Mouse (Mus musculus): ENCODE results near the gene Gm10647. TPM values are rescaled to one million over a fixed set of nuclear protein-coding genes. Genes with fewer than 3 reads are reported as not detected.
"Not testable (repeated sequence)": the region's sequence is repeated elsewhere in the genome, so short reads cannot be mapped to it uniquely, and the experiment has no call there.

Gm10647 gene
- polyA plus RNA-seq (2015; fragmentation: Nextera tagmentation; extraction: Ambion mirVana) = 0.44 and 0.92 TPM in 2 replicates

GRCm38 (mm10) chr9:66796739-66797138, at the start of gene Gm10647:
Gm10647 (plus strand) TSS chr9:66797039.
- peak within 1 kb of the TSS; percentile 44; the same call in 1 of the 2 replicates for H3K9ac ChIP-seq

GRCm38 (mm10) chr9:66748390-66748789, 48.4 kb upstream of the Gm10647 start:
- Histone ChIP-seq H3K9ac (no peak overlapping the region), H3K4me2 (no peak overlapping the region)
- WGBS = 87% methylated on average over 15 of the region's 15 CpGs

More at GRCm38 (mm10) chr9:66796739-66797138, at the start of gene Gm10647:
- H3K9me3 ChIP-seq = no peaks in the 10 kb centered on the region
- no peak for ATAC-seq (ENCODE audit: borderline replicate concordance, extremely low read depth, low FRiP score, low TSS enrichment)
- peak within 1 kb of the TSS; percentile 96 for H3K27ac ChIP-seq
- H3K4me2 ChIP-seq = peak within 1 kb of the TSS; percentile 93
- peak within 1 kb of the TSS; percentile 62 for H3K4me3 ChIP-seq
- WGBS = 75% methylated on average over 5 of the region's 5 CpGs
- no peaks in the 10 kb centered on the region for H3K36me3 ChIP-seq
- peaks cover 13% of the 10 kb centered on the region; the same call in 1 of the 2 replicates for H3K4me1 ChIP-seq
- H3K27me3 ChIP-seq = no peaks in the 10 kb centered on the region; the same call in 1 of the 2 replicates

GRCm38 (mm10) chr9:66752849-66753248, 44.0 kb upstream of the Gm10647 start:
- no peak overlapping the region for H3K4me3 ChIP-seq
- H3K4me1 ChIP-seq = no peaks in the 10 kb centered on the region
- H3K27me3 ChIP-seq = no peaks in the 10 kb centered on the region
- H3K27ac ChIP-seq = no peak overlapping the region
- 69% methylated on average over 6 of the region's 6 CpGs for WGBS
- no peak for ATAC-seq (ENCODE audit: borderline replicate concordance, extremely low read depth, low FRiP score, low TSS enrichment)
- no peak overlapping the region for H3K4me2 ChIP-seq
- no peaks in the 10 kb centered on the region for H3K9me3 ChIP-seq
- no peaks in the 10 kb centered on the region for H3K36me3 ChIP-seq
- no peak overlapping the region for H3K9ac ChIP-seq

More at GRCm38 (mm10) chr9:66748390-66748789, 48.4 kb upstream of the Gm10647 start:
- no peaks in the 10 kb centered on the region for H3K27me3 ChIP-seq
- ATAC-seq (ENCODE audit: borderline replicate concordance, extremely low read depth, low FRiP score, low TSS enrichment) = no peak
- no peaks in the 10 kb centered on the region for H3K4me1 ChIP-seq
- no peak overlapping the region for H3K4me3 ChIP-seq
- no peak overlapping the region for H3K27ac ChIP-seq
- no peaks in the 10 kb centered on the region for H3K9me3 ChIP-seq
- H3K36me3 ChIP-seq = no peaks in the 10 kb centered on the region

- Histone ChIP-seq H3K4me2 (no peak overlapping the region), H3K9me3 (no peaks in the 10 kb centered on the region), H3K4me3 (no peak overlapping the region), H3K27me3 (no peaks in the 10 kb centered on the region), H3K36me3 (no peaks in the 10 kb centered on the region), H3K27ac (no peak overlapping the region), H3K4me1 (no peaks in the 10 kb centered on the region), H3K9ac (no peak overlapping the region)
- ATAC-seq (ENCODE audit: borderline replicate concordance, extremely low read depth, low FRiP score, low TSS enrichment) = no peak
- WGBS = 42% methylated on average over 1 of the region's 1 CpGs
Measured at GRCm38 (mm10) chr9:66760991-66761390, 35.8 kb upstream of the Gm10647 start.

- no peak overlapping the region for H3K4me3 ChIP-seq
- no peak overlapping the region for H3K4me2 ChIP-seq
- H3K27me3 ChIP-seq = no peaks in the 10 kb centered on the region
- 83% methylated on average over 1 of the region's 1 CpGs for WGBS
- ATAC-seq (ENCODE audit: borderline replicate concordance, extremely low read depth, low FRiP score, low TSS enrichment) = no peak
- H3K27ac ChIP-seq = no peak overlapping the region
- H3K4me1 ChIP-seq = no peaks in the 10 kb centered on the region
- H3K36me3 ChIP-seq = no peaks in the 10 kb centered on the region
- H3K9ac ChIP-seq = no peak overlapping the region
- no peaks in the 10 kb centered on the region for H3K9me3 ChIP-seq
Measured at GRCm38 (mm10) chr9:66768721-66769120, 28.1 kb upstream of the Gm10647 start.

- Histone ChIP-seq H3K4me3 (no peak overlapping the region), H3K9ac (no peak overlapping the region), H3K36me3 (no peaks in the 10 kb centered on the region), H3K27me3 (no peaks in the 10 kb centered on the region), H3K27ac (no peak overlapping the region), H3K9me3 (no peaks in the 10 kb centered on the region), H3K4me1 (no peaks in the 10 kb centered on the region), H3K4me2 (no peak overlapping the region)
- no peak for ATAC-seq (ENCODE audit: borderline replicate concordance, extremely low read depth, low FRiP score, low TSS enrichment)
- 58% methylated on average over 3 of the region's 3 CpGs for WGBS
Measured at GRCm38 (mm10) chr9:66769275-66769674, 27.6 kb upstream of the Gm10647 start.

- no peak overlapping the region for H3K4me3 ChIP-seq
- H3K4me1 ChIP-seq = no peaks in the 10 kb centered on the region
- H3K9me3 ChIP-seq = no peaks in the 10 kb centered on the region
- H3K27me3 ChIP-seq = no peaks in the 10 kb centered on the region
- no peak overlapping the region for H3K9ac ChIP-seq
- ATAC-seq (ENCODE audit: borderline replicate concordance, extremely low read depth, low FRiP score, low TSS enrichment) = no peak
- no peaks in the 10 kb centered on the region for H3K36me3 ChIP-seq
- H3K4me2 ChIP-seq = no peak overlapping the region
- H3K27ac ChIP-seq = no peak overlapping the region
Measured at GRCm38 (mm10) chr9:66770701-66771100, 26.1 kb upstream of the Gm10647 start.

GRCm38 (mm10) chr9:66784552-66784951, 12.3 kb upstream of the Gm10647 start:
- H3K4me1 ChIP-seq; H3K4me2 ChIP-seq; H3K9me3 ChIP-seq; H3K4me3 ChIP-seq; ATAC-seq (ENCODE audit: borderline replicate concordance, extremely low read depth, low FRiP score, low TSS enrichment); H3K9ac ChIP-seq; H3K27ac ChIP-seq; H3K36me3 ChIP-seq; H3K27me3 ChIP-seq: not testable (repeated sequence)
- no CpG with 5 or more reads among the region's 3 CpGs for WGBS

- H3K4me1 ChIP-seq = no peaks in the 10 kb centered on the region
- no peak overlapping the region for H3K27ac ChIP-seq
- WGBS = 3% methylated on average over 2 of the region's 2 CpGs
- H3K27me3 ChIP-seq = no peaks in the 10 kb centered on the region
- no peak overlapping the region for H3K4me2 ChIP-seq
- ATAC-seq (ENCODE audit: borderline replicate concordance, extremely low read depth, low FRiP score, low TSS enrichment) = no peak
- H3K36me3 ChIP-seq = no peaks in the 10 kb centered on the region
- no peaks in the 10 kb centered on the region for H3K9me3 ChIP-seq
- no peak overlapping the region for H3K4me3 ChIP-seq
- no peak overlapping the region for H3K9ac ChIP-seq
Measured at GRCm38 (mm10) chr9:66787821-66788220, 9.0 kb upstream of the Gm10647 start.

GRCm38 (mm10) chr9:66794629-66795463, 2.0 kb upstream of the Gm10647 start:
- 2% methylated on average over 43 of the region's 43 CpGs for WGBS
- no peaks in the 10 kb centered on the region for H3K36me3 ChIP-seq
- H3K9ac ChIP-seq = peak overlapping the region; percentile 60
- H3K27me3 ChIP-seq = no peaks in the 10 kb centered on the region
- peaks cover 13% of the 10 kb centered on the region; the same call in 1 of the 2 replicates for H3K4me1 ChIP-seq
- peak overlapping the region; percentile 62 for H3K4me3 ChIP-seq
- no peaks in the 10 kb centered on the region for H3K9me3 ChIP-seq
- ATAC-seq (ENCODE audit: borderline replicate concordance, extremely low read depth, low FRiP score, low TSS enrichment) = peak; percentile 47
- peak overlapping the region; percentile 93 for H3K4me2 ChIP-seq
- H3K27ac ChIP-seq = peak overlapping the region; percentile 96

- Histone ChIP-seq H3K27me3 (no peaks in the 10 kb centered on the region), H3K4me1 (peaks cover 13% of the 10 kb centered on the region; the same call in 1 of the 2 replicates), H3K4me2 (peak within 1 kb of the TSS; percentile 93), H3K36me3 (no peaks in the 10 kb centered on the region), H3K9ac (peak within 1 kb of the TSS; percentile 60), H3K27ac (peak within 1 kb of the TSS; percentile 96), H3K4me3 (peak within 1 kb of the TSS; percentile 62), H3K9me3 (no peaks in the 10 kb centered on the region)
- ATAC-seq (ENCODE audit: borderline replicate concordance, extremely low read depth, low FRiP score, low TSS enrichment) = peak; percentile 99
- under 1% methylated on average over 42 of the region's 42 CpGs for WGBS
Measured at GRCm38 (mm10) chr9:66795464-66796324, 1.1 kb upstream of the Gm10647 start, which contains the start of gene Aph1b. Aph1b (minus strand) TSS chr9:66795490.

All from lung, embryonic 15.5 days (tissue).